Mouse (Mus musculus): ENCODE data around the gene Gm38100. TPM values are rescaled to one million over a fixed set of nuclear protein-coding genes. Genes with fewer than 3 reads are reported as not detected.

Gene Gm38100
- total RNA-seq, 2 experiments from 2014 or later, result not detected

GRCm38 (mm10) chr1:175950851-175951250 is 30.7 kb downstream of the Gm38100 start:
- DNase-seq, result no peak
- intact Hi-C loops (cut with DNase I; ENCODE audit: low total_unique reads), result no loop called here

- intact Hi-C loops (cut with DNase I; ENCODE audit: low total_unique reads), result no loop called here
- DNase-seq, result no peak
Measured at GRCm38 (mm10) chr1:175961786-175962185, 41.7 kb downstream of the Gm38100 start.

GRCm38 (mm10) chr1:175967004-175967745 is 47.0 kb downstream of the Gm38100 start:
- DNase-seq, result no peak
- intact Hi-C loops (cut with DNase I; ENCODE audit: low total_unique reads), result no loop called here

GRCm38 (mm10) chr1:175970710-175971109 is 50.6 kb downstream of the Gm38100 start:
- DNase-seq, result no peak
- intact Hi-C loops (cut with DNase I; ENCODE audit: low total_unique reads), result no loop called here

Other genes starting within 250 kb of the Gm38100 start
- 1 to 10 TPM; 6.8 to 8.5 TPM for gene Opn3, start 227.6 kb upstream of the Gm38100 start, total RNA-seq (2021)
- 1 to 10 TPM; 3.0 to 4.5 TPM for gene Chml, start 227.4 kb upstream of the Gm38100 start, total RNA-seq (2021)
- not detected for gene Wdr64, start 221.7 kb upstream of the Gm38100 start, total RNA-seq (2021)
- 1 to 10 TPM; 1.3 to 2.4 TPM for gene Exo1, start 39.7 kb upstream of the Gm38100 start, total RNA-seq (2021)
- gene Rbm8a2, start 58.8 kb downstream of the Gm38100 start, total RNA-seq (2021), result not detected